Comparison of ENCODE assay signal across 8 mouse cellular contexts in genomic region chr4:133756514-133757268, GRCm38 (mm10). TPM values are rescaled to one million over a fixed set of nuclear protein-coding genes. Genes with fewer than 3 reads are reported as not detected.
A peak's percentile ranks its signal among the peaks of the same experiment; 100 is the strongest.
DNase-seq lines count a peak whose midpoint lies in the region; ATAC-seq lines count a peak whose summit lies in the region.

Gene Arid1a (minus strand): TSS chr4:133756769.

- DNase-seq in T-cell, adult 2 months (ENCODE audit: low spot score) = peak; percentile 97
- peak; percentile 94 to 95 for DNase-seq in cerebellum, postnatal 36 days
- peak; percentile 92 to 95 for DNase-seq in frontal cortex, postnatal 36 days (ENCODE audit: low spot score in 2 of 2)
- peak; percentile 87 for DNase-seq in left cerebral cortex, adult 11 months (ENCODE audit: low spot score)
- DNase-seq in lung, postnatal 4 days = peak; percentile 98
- peak; percentile 85 for DNase-seq in retina, postnatal 7 days (ENCODE audit: low read depth, low spot score)
- peak; percentile 90 for DNase-seq in urinary bladder, adult 2 months (ENCODE audit: low spot score)

- H3K4me2 ChIP-seq in hindbrain, embryonic 15.5 days = peak within 1 kb of the TSS; percentile 99

- H3K4me3 ChIP-seq in hindbrain, embryonic 15.5 days = peak within 1 kb of the TSS; percentile 49

- no peaks in the 10 kb centered on the region for H3K9me3 ChIP-seq in hindbrain, embryonic 15.5 days

- H3K27me3 ChIP-seq in hindbrain, embryonic 15.5 days = no peaks in the 10 kb centered on the region

- under 1% methylated on average over 40 of the region's 40 CpGs for WGBS in hindbrain, embryonic 15.5 days

- no peaks in the 10 kb centered on the region for H3K36me3 ChIP-seq in hindbrain, embryonic 15.5 days

- peaks cover 19% of the 10 kb centered on the region for H3K4me1 ChIP-seq in hindbrain, embryonic 15.5 days (replicated peaks)

- ATAC-seq in hindbrain, embryonic 15.5 days (ENCODE audit: low FRiP score, low read depth) = peak; percentile 75

- peak within 1 kb of the TSS; percentile 95 for H3K27ac ChIP-seq in hindbrain, embryonic 15.5 days (replicated peaks)

- H3K9ac ChIP-seq in hindbrain, embryonic 15.5 days = peak within 1 kb of the TSS; percentile 58

RNA-seq across cellular contexts. Expression of gene Arid1a, which starts in this region (rescaled TPM):
- 30.0 and 31.2 TPM in 2 replicates for polyA plus RNA-seq in hindbrain, embryonic 15.5 days (2015; fragmentation: Nextera tagmentation; extraction: Ambion mirVana)
- 26.3 and 41.5 TPM in 2 replicates for polyA plus RNA-seq in urinary bladder, adult 2 months (2012; rRNA removed)

Comparison
In these comparisons a context has a peak if more than half of its experiments do, and no peak if none do; other contexts are left out.
1. Peak in every context shown above with its lines: DNase-seq, ATAC-seq, H3K4me3 ChIP-seq and H3K27ac ChIP-seq.